Mouse (Mus musculus) forebrain, postnatal 0 days (tissue): ENCODE measurements around the gene Dnm3. TPM values are rescaled to one million over a fixed set of nuclear protein-coding genes. Genes with fewer than 3 reads are reported as not detected.

ENCODE experiments used
- ATAC-seq: fragments of 200-750 bp; cut with Nextera tagmentation; 2 replicates; pipeline ENCODE4 v1.8.0; 2017; ENCODE audit warnings: mild to moderate bottlenecking, moderate library complexity
- DNase-seq: peaks from one replicate; pipeline ENCODE4 v3.0.0-alpha.2; 2015
- H3K27ac ChIP-seq: fragments of 300-500 bp; sonication (generic); 2 replicates; pipeline ENCODE4 v1.5.1; 2014; ENCODE audit warnings: low read depth, mild to moderate bottlenecking, antibody characterized with exemption, low read length, moderate library complexity, mixed read lengths
- H3K27me3 ChIP-seq: fragments of 300-500 bp; sonication (generic); 2 replicates; pipeline ENCODE4 v1.6.1; 2014; ENCODE audit warnings: mild to moderate bottlenecking, low read length, mixed read lengths; ENCODE audit not compliant: insufficient read depth
- H3K36me3 ChIP-seq: fragments of 300-500 bp; sonication (generic); 2 replicates; pipeline ENCODE4 v1.6.1; 2014; ENCODE audit warnings: mild to moderate bottlenecking, moderate library complexity; ENCODE audit not compliant: insufficient read depth
- H3K4me1 ChIP-seq: fragments of 300-500 bp; sonication (generic); 2 replicates; pipeline ENCODE4 v1.6.1; 2014; ENCODE audit warnings: antibody characterized with exemption; ENCODE audit not compliant: insufficient read depth
- H3K4me2 ChIP-seq: fragments of 300-500 bp; sonication (generic); 2 replicates; pipeline ENCODE4 v1.6.1; 2014; ENCODE audit warnings: low read depth, mild to moderate bottlenecking, moderate library complexity
- H3K4me3 ChIP-seq: fragments of 300-500 bp; sonication (generic); 2 replicates; pipeline ENCODE4 v1.5.1; 2014; ENCODE audit warnings: low read depth, low read length, mixed read lengths
- H3K9ac ChIP-seq: fragments of 300-500 bp; sonication (generic); 2 replicates; pipeline ENCODE4 v1.6.1; 2014; ENCODE audit warnings: mild to moderate bottlenecking
- H3K9me3 ChIP-seq: fragments of 300-500 bp; sonication (generic); 2 replicates; pipeline ENCODE4 v1.6.1; 2016; ENCODE audit warnings: low read length
- CTCF ChIP-seq: sonication (generic); IDR thresholded peaks from 2 replicates; pipeline ENCODE4 v1.5.1; 2016; ENCODE audit warnings: antibody characterized with exemption, control low read depth, low read depth
- WGBS: fragments of 180-500 bp; shearing (Covaris S2); extraction: QIAGEN DNeasy Blood & Tissue Kit; methylation state at CpG from one replicate; pipeline ENCODE4 v1.1.7; 2014; 5-methylcytosine and 5-hydroxymethylcytosine counted together
- polyA plus RNA-seq: library from polyadenylated mRNA; unstranded; fragments of >200 nt; fragmentation: Nextera tagmentation; extraction: Ambion mirVana; gene quantifications from 2 replicates; pipeline ENCODE4 v1.2.1, GENCODE M21; 2015
- total RNA-seq: library from RNA; depleted of rRNA; stranded (reverse); fragments of >200 nt; gene quantifications from 2 replicates; pipeline ENCODE4 v1.2.3, GENCODE M21; 2014

Dnm3 gene
- total and polyA plus RNA-seq, 2 experiments from 2014 or later: 45.3 to 74.4 TPM

- H3K27me3 ChIP-seq: no peaks in the 10 kb centered on the region
- no peaks in the 10 kb centered on the region for H3K9me3 ChIP-seq
- TF ChIP-seq CTCF: no peak
- no peaks in the 10 kb centered on the region for H3K4me1 ChIP-seq
- WGBS: 94% methylated on average over 7 of the region's 7 CpGs
- H3K36me3 ChIP-seq: no peaks in the 10 kb centered on the region
- DNase-seq (no peak), ATAC-seq (no peak)
- no peak overlapping the region for H3K4me2 ChIP-seq
- no peak overlapping the region for H3K9ac ChIP-seq
- no peak overlapping the region for H3K27ac ChIP-seq
- H3K4me3 ChIP-seq: no peak overlapping the region
Measured at GRCm38 (mm10) chr1:161992389-161992788, 485.4 kb downstream of the Dnm3 start.

- DNase-seq: no peak
- Histone ChIP-seq H3K27ac (no peak overlapping the region), H3K4me1 (no peaks in the 10 kb centered on the region), H3K9ac (no peak overlapping the region), H3K4me3 (no peak overlapping the region), H3K9me3 (no peaks in the 10 kb centered on the region), H3K27me3 (no peaks in the 10 kb centered on the region), H3K36me3 (no peaks in the 10 kb centered on the region), H3K4me2 (no peak overlapping the region)
- 90% methylated on average over 11 of the region's 11 CpGs for WGBS
- no peak for ATAC-seq
- TF ChIP-seq CTCF: no peak
Measured at GRCm38 (mm10) chr1:161991846-161992245, 486.0 kb downstream of the Dnm3 start.

GRCm38 (mm10) chr1:161990684-161991578 lies 486.9 kb downstream of the Dnm3 start:
- H3K9ac ChIP-seq: no peak overlapping the region
- no peaks in the 10 kb centered on the region for H3K27me3 ChIP-seq
- H3K36me3 ChIP-seq: no peaks in the 10 kb centered on the region
- DNase-seq (no peak), ATAC-seq (no peak)
- H3K27ac ChIP-seq: no peak overlapping the region
- H3K4me2 ChIP-seq: no peak overlapping the region
- no peak overlapping the region for H3K4me3 ChIP-seq
- H3K9me3 ChIP-seq: no peaks in the 10 kb centered on the region
- 65% methylated on average over 10 of the region's 10 CpGs for WGBS
- no peak for TF ChIP-seq CTCF
- H3K4me1 ChIP-seq: no peaks in the 10 kb centered on the region

- no peak overlapping the region for H3K27ac ChIP-seq
- WGBS: 34% methylated on average over 4 of the region's 4 CpGs
- H3K27me3 ChIP-seq: no peaks in the 10 kb centered on the region
- no peak for TF ChIP-seq CTCF
- DNase-seq: no peak
- H3K4me1 ChIP-seq: no peaks in the 10 kb centered on the region
- H3K36me3 ChIP-seq: no peaks in the 10 kb centered on the region
- H3K9me3 ChIP-seq: no peaks in the 10 kb centered on the region
- no peak overlapping the region for H3K4me3 ChIP-seq
- no peak overlapping the region for H3K4me2 ChIP-seq
- ATAC-seq: no peak
- H3K9ac ChIP-seq: no peak overlapping the region
Measured at GRCm38 (mm10) chr1:161983979-161984566, 493.8 kb downstream of the Dnm3 start.

GRCm38 (mm10) chr1:161983451-161983850 lies 494.4 kb downstream of the Dnm3 start:
- no peak overlapping the region for H3K9ac ChIP-seq
- H3K9me3 ChIP-seq: no peaks in the 10 kb centered on the region
- ATAC-seq (no peak), DNase-seq (no peak)
- no peaks in the 10 kb centered on the region for H3K4me1 ChIP-seq
- no peaks in the 10 kb centered on the region for H3K36me3 ChIP-seq
- H3K4me2 ChIP-seq: no peak overlapping the region
- TF ChIP-seq CTCF: no peak
- no peaks in the 10 kb centered on the region for H3K27me3 ChIP-seq
- H3K4me3 ChIP-seq: no peak overlapping the region
- no peak overlapping the region for H3K27ac ChIP-seq
- 62% methylated on average over 6 of the region's 6 CpGs for WGBS

GRCm38 (mm10) chr1:161980626-161981298 lies 497.1 kb downstream of the Dnm3 start:
- Histone ChIP-seq H3K27me3 (no peaks in the 10 kb centered on the region), H3K4me1 (no peaks in the 10 kb centered on the region), H3K27ac (no peak overlapping the region), H3K36me3 (no peaks in the 10 kb centered on the region), H3K4me3 (no peak overlapping the region), H3K9me3 (no peaks in the 10 kb centered on the region), H3K9ac (no peak overlapping the region), H3K4me2 (no peak overlapping the region)
- no peak for DNase-seq
- TF ChIP-seq CTCF: no peak
- 84% methylated on average over 9 of the region's 9 CpGs for WGBS
- ATAC-seq: no peak

- Histone ChIP-seq H3K4me2 (no peak overlapping the region), H3K9me3 (no peaks in the 10 kb centered on the region), H3K36me3 (no peaks in the 10 kb centered on the region), H3K4me1 (no peaks in the 10 kb centered on the region), H3K9ac (no peak overlapping the region), H3K4me3 (no peak overlapping the region), H3K27ac (no peak overlapping the region), H3K27me3 (no peaks in the 10 kb centered on the region)
- DNase-seq (no peak), ATAC-seq (no peak)
- 89% methylated on average over 2 of the region's 2 CpGs for WGBS
- TF ChIP-seq CTCF: no peak
Measured at GRCm38 (mm10) chr1:161980046-161980445, 497.8 kb downstream of the Dnm3 start.
